Mouse (Mus musculus) lung, adult 18-20 months (tissue): ENCODE data around the gene Ccnb1.
"Not testable (repeated sequence)": the region's sequence is repeated elsewhere in the genome, so short reads cannot be mapped to it uniquely, and the experiment has no call there.

Experiments used
- DNase-seq, 2 experiments: peaks; one replicate each; pipeline ENCODE4 v3.0.0; 2022; ENCODE audit warnings: mixed read lengths in 2 of 2

Gene Ccnb1

GRCm38 (mm10) chr13:100755329-100755728 lies 31.0 kb downstream of the Ccnb1 start:
- peak; percentile 26 to 50 for DNase-seq

GRCm38 (mm10) chr13:100754186-100754585 lies 32.2 kb downstream of the Ccnb1 start:
- no peak for DNase-seq

GRCm38 (mm10) chr13:100753011-100753410 lies 33.4 kb downstream of the Ccnb1 start:
- DNase-seq: no peak

- DNase-seq: no peak
Observed at GRCm38 (mm10) chr13:100752529-100752928, 33.8 kb downstream of the Ccnb1 start.

GRCm38 (mm10) chr13:100751402-100751801 lies 35.0 kb downstream of the Ccnb1 start:
- DNase-seq: no peak

- DNase-seq: no peak
Observed at GRCm38 (mm10) chr13:100750799-100751198, 35.6 kb downstream of the Ccnb1 start.

GRCm38 (mm10) chr13:100748638-100749037 lies 37.7 kb downstream of the Ccnb1 start:
- no peak for DNase-seq

- DNase-seq: no peak
Observed at GRCm38 (mm10) chr13:100746090-100746489, 40.3 kb downstream of the Ccnb1 start.

- DNase-seq: peak; percentile 96
Observed at GRCm38 (mm10) chr13:100744036-100744744, 42.2 kb downstream of the Ccnb1 start, which contains the start of gene Mrps36. Mrps36 (minus strand) TSS chr13:100744659.

GRCm38 (mm10) chr13:100743346-100744035 lies 42.9 kb downstream of the Ccnb1 start:
- DNase-seq: no peak

GRCm38 (mm10) chr13:100742831-100743230 lies 43.5 kb downstream of the Ccnb1 start:
- no peak for DNase-seq

- no peak for DNase-seq
Observed at GRCm38 (mm10) chr13:100732756-100733155, 53.6 kb downstream of the Ccnb1 start.

- not testable (repeated sequence) for DNase-seq
Observed at GRCm38 (mm10) chr13:100731462-100732046, 54.8 kb downstream of the Ccnb1 start.

GRCm38 (mm10) chr13:100730861-100731176 lies 55.6 kb downstream of the Ccnb1 start, which contains the start of gene Cdk7:
Cdk7 (minus strand) TSS chr13:100730939.
- peak; percentile 92 to 93 for DNase-seq

- no peak for DNase-seq
Observed at GRCm38 (mm10) chr13:100730153-100730860, 56.1 kb downstream of the Ccnb1 start.
